Mouse (Mus musculus) liver, adult 2 months (tissue): ENCODE data around the gene Ryr1.

ENCODE experiments used
- CTCF ChIP-seq: fragments of 200-500 bp; IDR thresholded peaks from 2 replicates; pipeline ENCODE4 v1.5.1; 2011; ENCODE audit warnings: low read depth, low read length, control low read depth
- POLR2A ChIP-seq: fragments of 200-500 bp; IDR thresholded peaks from 2 replicates; pipeline ENCODE4 v1.6.1; 2011; ENCODE audit warnings: low read length, control low read depth; ENCODE audit not compliant: insufficient read depth; ENCODE audit errors: extremely low read depth

DNA sequence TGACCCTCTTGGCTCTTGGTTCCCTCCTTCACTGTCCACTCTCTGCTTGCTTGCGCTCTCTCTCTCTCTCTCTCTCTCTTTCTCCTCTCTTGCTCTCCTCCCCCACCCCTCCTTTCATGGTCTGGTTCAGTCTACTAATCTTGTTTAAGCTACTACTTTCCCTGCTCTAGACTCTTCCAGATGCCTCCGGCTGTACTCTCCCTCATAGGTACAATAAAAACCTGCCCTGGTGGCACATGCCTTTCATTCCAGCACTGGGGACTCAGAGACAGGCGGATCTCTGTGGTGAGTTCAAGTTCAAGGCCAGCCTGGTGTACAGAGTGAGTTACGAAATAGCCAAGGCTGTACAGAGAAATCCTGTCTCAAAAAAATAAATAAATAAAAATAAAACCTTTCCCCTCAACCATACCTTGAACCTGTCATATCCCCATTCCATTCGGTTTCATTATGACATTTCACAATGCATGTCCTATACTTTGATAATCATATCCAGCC lies 159.6 kb downstream of the Ryr1 start:
- TF ChIP-seq CTCF (no peak), POLR2A (no peak)
